Mouse (Mus musculus) heart, adult 11 months (tissue): ENCODE results near the gene Actrt2.

Experiments used
- DNase-seq: peaks from one replicate; pipeline ENCODE4 v3.0.0; 2022

The Actrt2 gene

DNA sequence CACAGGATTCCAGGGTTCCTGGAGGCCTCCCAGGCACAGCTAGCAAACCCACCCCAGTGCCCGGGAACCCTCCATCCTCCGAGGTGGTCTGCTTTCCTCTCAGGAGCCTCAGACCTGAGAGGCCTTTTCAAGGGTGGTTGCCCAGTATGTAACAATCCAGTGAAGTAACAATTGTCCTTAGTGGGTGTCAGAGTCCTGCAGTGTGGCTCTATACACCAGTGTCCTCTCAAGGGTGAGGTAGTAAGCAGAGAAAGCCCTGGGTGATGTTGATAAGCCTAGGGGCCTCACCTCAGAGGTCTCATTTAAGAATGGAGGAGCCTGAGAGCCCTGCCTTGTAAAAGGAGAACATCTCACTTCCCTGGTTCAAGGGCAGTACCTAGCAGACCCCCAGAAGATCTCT lies at the start of gene Actrt2:
Gene Actrt2, minus strand, starts transcription at position 101 of the 400 bp plus-strand sequence.
- no peak for DNase-seq

DNA sequence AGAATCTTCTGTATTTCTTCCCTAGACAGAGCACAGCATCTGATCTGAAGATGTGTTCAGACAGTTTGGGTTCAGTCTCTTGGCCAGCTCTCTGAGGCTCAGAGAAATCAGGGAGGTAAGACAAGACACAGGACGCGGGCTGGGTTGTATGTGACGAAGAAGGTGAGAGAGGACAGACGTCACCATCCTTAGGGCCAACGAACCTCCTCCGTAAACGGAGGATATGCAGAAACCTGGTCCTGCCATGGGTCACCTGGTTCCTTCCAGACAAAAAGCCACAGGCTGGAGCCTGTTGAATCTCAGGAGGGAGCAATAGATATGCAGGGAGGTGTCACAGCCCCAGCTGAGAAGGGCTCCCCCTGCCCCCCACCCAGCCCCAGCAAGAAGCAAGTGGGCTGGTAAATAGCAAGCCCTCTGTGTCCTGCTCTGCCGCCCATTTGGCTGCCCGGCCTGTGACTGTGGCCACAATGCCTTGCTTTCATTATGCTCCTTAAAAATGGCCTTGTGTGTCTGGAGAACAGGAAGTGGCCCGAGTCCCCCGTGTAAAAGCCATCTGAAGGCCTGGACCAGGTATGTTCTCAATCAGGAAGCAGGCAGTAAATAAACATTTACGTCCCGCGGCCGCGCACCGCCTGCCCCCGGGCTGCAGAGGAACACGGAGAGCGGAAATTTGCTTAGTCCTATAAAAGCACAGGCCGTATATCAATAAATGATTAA lies 41.9 kb upstream of the Actrt2 start:
- DNase-seq, result peak; percentile 79

DNA sequence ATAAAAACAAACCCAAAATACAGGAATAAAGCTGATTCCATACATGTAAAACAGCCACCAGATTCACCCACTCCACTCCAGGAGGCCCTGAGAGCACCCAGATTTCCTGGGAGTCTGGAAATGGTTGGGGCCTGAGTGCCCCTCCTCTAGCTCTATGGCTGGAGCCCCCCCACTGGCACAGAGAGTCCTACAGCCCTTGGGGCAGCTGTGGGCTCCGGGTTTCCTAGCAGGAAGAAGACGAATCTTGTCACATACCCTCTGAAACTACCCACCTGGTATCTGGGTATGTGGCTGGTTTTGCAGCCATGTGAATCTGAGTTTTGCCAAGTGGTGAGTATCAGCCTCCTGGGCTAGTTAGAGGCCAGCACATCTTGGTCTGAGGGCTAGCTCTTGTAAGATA lies 41.1 kb upstream of the Actrt2 start:
- DNase-seq, result peak; percentile 77

DNA sequence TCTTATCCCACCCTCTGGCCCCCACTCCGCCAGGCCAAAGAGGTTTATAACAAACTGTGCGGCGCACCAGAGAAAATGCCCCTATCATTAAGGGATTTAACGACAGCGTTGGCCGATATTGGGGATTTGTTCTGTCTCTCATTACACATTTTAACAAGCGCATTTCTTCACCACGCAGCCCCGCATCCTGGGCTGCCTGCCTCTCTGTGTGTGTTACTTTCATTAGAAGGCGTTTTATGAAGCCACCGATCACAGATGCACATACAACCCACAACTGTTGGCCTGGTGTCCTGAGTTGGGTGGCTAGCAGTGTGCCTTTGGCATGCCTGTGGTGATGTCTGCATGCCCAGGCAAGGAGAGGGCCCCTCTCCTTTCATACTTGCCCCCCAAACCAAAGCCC lies 40.6 kb upstream of the Actrt2 start:
- peak; percentile 79 for DNase-seq

DNA sequence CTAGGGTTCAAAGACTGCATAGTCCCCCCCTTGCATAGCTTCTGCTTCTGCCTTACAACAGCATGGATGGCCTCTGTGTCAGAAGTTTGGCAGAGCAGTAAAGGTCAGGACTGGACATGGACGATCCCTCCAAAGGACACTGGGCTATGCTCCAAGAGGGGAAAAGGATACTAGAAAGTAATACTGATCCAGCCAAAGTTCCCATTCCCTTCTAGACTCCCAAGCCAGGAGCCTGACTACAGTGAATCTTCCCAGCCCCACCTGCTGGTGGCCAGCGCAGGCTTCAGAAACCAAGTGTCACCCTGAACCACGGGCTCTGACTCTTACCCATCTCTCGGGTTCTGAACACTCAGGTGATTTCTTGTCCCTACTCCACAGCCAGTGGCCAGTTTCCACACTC lies 39.9 kb upstream of the Actrt2 start:
- DNase-seq, result peak; percentile 81

DNA sequence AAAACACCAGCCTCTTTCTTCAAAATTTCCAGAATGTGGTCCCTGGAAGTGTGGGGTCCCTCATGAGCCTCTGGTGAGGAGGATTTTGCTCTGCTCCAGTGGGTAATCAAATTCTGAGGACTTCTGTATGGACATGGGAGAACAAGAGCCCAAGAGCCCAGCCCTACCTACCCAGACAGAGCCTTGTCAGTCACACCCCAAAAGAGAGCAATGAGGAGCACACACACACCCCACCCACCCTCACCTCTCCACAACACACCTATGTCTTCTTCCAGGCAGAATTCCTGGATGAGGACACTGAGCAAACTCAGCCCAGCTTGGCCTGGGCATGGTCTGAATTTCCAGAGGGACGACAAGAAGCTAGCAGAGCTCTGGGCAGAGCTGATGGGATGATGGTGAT lies 38.8 kb upstream of the Actrt2 start:
- DNase-seq, result peak; percentile 55

DNA sequence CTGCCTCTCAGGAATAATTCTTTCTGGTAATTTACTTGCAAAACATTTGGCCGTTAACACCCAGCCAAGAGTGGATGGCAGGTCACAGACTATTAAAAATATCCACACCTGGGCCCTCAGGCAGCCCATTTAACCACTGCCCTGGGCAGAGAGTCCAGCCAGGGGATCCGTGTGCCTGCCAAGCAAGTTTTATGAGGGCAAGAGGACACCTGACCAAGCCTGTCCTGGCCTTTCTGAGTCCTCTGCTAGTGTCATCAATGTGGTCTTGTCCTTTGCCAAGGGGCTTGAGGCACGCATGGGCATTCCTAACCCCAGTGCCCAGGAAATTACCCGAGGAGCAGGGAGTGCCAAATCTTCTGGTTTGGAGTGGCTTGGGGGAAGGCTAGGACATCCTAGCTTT lies 38.0 kb upstream of the Actrt2 start:
- DNase-seq, result peak; percentile 88

DNA sequence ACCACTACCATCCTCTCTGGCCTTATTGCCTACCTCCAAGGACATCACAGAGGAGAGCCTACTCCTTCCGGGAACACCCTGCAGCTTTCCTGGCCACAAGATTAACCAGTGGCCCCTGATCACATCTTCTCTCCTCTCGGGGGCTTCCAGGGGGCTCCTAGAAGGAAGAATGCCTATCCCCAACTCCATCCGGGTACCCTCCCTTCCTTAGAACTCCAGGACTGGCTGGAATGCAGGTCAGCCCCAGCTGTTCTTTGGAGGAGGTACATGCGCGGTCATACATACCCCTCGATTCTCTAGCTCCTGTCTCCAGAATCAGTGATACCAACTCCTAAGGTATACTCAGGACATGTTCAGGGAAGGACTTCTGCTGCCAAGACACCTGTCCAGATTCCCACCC lies 37.4 kb upstream of the Actrt2 start:
- peak; percentile 49 for DNase-seq

DNA sequence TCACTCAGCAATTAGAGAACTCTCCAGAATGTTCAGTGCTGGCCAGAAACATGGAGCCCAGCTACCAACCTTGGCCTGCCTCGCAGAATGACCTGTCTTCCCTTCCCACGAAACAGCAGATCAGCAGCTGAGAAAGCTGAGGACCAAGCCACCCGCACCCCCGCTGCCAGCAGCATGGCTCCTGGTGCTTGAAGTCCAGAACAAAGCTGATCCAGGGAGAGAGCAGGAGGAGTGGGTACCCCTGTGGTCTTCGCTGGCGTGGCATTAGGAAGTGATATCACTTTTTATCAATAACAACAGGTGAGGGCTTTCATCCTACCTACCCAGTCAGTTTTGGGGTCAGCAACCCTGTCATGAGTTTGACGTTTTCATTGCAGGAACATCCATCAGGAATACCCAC lies 36.9 kb upstream of the Actrt2 start:
- peak; percentile 81 for DNase-seq

DNA sequence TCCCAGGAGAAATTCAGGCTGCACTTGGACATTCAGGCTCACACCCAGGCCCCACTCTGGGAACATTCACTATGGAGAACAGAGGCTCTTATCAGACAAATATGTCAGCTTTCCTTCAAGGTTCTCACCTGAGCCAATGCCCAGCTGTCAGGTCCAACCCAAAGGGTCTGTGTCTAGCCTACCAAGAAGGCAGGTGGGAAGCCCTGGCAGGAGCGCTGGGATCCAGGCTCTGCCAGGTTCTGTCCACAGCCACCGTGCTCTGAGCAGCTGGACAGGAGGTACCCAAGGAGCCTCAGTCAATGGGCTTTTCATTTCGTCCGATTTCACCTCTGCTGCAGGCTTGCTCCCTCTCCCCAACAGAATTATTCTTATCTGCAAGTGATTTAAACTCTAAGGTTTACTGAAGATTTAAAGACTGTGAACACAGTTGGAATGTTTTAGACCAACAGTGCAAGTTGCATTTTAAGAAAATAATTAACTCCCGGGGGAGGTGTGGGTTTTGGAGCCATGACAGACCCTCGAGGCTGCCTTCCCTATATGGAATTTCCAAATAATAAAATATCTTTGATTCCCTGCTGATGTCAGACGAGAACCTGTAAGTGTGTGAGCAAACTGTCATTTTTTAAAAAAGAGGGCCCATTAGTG lies 35.9 kb upstream of the Actrt2 start:
- DNase-seq, result peak; percentile 76

DNA sequence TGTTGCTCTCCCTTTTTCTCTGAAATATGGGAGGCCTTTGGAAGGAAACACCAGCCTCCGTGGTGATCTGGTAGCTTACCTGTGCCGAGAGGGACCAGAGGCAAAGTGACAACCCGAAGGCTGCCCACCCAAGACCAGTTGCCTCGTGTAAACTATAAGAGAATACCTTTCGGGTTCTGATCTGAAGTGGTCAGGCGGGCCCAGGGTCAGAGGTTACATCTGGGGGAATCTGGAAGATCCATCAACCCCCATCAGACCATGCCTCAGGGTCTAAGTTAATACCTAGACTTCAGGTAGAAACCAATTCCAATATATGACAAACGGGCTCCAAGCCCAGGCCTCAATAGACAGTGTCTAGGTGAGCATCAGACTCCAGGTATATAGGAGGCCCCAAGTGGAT lies 35.3 kb upstream of the Actrt2 start:
- DNase-seq, result peak; percentile 83

DNA sequence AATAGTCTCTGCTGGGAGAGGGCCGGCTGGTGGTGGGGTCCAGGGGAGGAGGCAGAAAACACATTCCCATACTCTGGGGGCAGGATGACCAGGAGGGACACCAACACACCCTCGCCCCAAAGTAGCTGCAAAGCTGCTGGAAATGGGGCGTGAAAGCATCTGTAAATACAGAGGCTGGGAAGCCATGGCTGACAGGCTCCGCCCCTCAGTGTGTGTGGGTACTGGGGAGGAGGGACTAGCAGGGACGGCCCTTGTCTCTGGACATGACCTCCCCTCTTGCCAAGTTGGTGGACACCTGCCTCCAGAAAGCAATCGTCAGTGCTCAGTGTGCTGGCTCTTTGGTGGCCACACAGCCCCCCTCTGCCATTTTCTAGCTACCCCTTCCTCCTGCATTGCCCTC lies 34.5 kb upstream of the Actrt2 start:
- DNase-seq, result peak; percentile 90

DNA sequence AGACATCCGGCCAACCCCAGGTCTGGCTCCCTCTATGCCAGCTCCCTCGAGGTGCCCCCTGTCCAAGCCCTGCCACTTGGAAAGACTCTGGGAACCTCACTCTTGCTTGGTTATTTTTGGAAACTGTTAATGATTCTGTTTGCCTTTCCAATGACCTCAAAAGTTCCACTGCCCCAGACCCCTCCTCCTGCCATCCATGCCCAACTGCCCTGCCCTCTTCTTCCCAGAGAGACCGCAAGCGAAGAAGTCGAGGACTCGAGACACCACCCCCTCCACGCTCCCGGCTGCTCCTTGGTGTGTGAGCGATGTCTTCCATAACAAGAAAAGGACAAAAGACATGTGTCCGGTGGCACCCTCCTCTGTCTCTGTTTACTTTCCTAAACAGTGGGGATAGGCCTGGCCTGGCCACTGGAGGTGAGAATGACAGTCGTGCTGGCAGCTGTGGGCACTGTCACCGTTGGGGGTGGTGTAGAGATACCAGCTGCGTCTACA lies 33.3 kb upstream of the Actrt2 start:
- peak; percentile 98 for DNase-seq

DNA sequence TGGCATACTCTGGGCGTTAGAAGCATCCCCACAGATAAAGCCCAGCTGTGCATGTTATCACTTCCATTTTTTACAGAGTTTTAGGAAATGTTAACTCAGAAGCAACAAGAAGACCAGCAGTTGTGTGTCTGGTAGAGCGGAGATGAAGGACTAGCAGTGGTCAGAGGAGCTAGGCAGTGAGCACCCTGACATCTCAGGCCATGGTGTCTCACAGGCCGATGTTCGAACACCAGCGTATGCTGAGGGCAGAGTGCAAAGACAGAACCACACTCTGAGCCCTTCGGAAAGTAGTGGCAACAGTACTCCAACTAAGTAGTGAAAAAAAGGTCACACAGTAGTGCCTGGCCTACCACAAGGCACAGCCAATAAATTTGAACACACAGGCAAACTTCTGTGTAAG lies 32.8 kb upstream of the Actrt2 start:
- DNase-seq, result no peak

DNA sequence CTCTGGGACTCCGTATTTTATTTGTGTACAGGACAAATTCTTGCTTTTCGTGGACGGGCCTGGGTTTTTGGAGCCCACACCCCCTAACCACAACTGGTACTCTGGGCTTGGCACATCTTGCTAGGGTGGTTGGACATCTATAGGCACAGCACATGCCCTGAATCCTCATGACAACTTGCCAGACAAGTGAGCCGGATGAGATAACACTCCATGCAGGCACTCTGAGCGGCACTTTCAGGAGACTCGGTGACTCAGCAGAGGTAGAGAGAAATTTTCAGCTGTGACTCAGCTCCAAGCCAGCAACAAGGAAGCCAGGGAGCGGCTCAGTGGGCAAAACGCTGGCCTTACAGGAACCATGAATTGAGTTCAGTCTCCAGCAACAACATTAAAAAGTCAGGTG lies 31.6 kb upstream of the Actrt2 start:
- DNase-seq, result peak; percentile 84

DNA sequence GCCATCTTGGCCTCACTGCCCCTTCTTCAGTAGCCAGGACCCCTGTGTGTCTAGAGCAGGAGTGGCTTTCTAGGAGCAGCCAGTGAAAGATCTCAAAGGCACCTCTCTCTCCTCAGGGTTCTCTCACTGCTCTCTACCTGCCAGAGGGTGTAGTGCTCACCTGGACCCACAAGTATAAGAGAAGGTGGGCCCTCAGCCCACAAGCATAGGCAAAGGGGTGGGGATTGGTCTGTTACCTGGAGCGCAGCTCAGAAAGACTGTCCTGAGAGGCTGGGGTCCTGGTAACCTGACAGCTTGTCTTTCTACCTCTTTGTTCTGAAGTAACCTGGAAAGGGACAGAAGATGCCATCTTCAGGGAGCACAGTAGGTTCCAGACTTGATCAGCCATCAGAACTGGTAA lies 31.0 kb upstream of the Actrt2 start:
- peak; percentile 82 for DNase-seq

DNA sequence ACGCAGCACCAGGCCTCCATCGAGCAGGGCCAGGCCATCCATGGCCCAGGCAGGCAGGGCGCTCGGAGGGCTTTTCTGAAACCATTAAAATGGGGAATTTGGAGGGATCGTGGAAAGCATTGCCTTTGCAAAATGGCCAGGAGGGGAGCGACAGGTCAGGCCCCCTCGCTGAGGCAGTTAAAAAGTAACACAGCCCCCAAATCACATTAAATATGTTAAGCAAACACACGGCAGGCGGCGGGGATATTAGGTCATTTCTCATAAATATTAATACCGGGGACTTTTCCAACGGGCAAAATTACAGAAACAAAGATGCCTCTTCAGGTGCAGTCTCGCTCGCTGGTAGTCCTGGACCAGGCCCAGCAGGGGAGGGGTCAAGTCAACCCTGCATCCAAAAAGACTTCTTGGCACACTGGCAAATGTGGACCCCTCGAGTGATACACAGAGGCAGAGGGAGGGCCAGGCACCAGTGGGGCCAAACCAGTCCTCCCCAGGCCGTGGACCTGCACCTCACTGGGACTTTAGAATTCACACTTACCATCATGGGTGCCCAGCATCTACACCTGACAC lies 30.4 kb upstream of the Actrt2 start:
- DNase-seq, result peak; percentile 83

DNA sequence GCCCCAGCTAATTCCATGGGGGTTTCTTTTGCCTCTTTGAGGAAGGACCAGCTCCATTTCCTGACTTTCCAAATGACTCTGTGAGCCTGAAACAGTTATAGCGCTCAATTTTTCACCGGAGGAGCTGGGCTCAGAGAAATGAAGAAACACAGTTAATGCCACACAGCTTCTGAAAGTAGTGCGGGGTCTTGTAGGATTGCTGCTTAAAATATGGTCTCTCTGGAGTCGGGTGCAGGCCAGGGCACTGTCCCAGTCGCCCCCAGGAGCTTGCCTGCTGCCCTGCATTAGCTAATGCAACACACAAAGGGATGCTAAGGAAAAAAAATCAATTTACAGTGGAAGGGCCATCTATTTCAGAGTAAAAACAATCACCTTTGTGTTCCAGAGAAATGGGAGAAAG lies 29.8 kb upstream of the Actrt2 start:
- DNase-seq, result peak; percentile 64

DNA sequence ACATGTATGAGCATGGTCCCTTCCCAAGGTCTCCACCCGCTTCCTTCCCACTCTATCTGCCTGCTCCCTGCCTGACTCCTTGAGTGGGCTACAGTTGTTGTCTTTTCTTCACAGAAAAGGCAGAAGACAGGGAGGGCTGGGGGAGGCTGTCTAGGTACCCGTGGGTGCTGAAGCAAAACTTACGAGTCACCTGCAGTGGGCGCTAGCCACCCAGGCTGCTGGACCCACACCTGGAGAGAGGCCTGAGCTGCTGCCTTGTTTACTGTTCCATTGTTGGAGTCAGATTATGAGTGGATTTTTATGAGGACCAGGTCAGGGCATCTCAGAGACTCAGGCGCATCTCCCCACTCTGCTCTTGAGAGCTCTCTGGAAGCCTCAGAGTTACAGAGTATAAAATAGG lies 28.9 kb upstream of the Actrt2 start:
- peak; percentile 71 for DNase-seq

DNA sequence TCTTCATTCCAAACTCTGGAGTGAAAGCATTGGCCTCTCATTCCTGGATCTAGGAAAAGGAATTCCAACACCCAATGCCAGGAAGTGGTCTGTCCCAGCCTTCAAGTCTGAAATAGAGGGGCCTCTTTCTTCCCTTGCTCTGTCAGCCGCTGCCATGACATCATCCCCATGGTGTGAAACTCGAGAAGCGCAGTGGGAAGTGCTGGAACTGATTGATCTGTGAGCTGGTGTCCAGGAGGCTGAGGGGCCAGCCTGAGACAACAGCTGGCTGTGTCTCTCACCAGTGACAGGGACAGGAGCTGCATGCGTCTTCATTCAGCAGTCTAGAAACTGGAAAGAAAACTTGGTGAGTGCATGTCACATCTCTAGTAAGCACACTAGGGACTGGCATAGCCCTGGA lies 28.5 kb upstream of the Actrt2 start:
- DNase-seq, result no peak

DNA sequence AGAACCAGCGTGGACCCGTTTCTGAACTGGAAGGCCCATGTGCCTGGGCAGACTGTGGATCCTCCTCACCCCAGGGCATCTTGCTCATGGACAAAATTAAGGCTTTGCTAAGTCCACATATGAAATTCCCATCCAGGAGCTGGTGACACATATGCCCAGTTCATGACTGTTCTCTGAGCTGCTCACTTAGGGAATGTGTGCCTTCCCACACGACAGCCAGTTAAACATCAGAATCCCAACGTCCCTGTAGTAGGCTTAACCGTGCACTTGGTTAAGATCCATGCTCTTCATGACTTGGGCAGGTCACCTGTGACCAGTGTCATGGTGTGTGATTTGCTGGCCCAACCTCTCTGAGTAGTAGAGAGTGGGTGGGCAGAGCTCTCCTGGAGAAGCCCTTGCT lies 26.7 kb upstream of the Actrt2 start:
- peak; percentile 80 for DNase-seq

DNA sequence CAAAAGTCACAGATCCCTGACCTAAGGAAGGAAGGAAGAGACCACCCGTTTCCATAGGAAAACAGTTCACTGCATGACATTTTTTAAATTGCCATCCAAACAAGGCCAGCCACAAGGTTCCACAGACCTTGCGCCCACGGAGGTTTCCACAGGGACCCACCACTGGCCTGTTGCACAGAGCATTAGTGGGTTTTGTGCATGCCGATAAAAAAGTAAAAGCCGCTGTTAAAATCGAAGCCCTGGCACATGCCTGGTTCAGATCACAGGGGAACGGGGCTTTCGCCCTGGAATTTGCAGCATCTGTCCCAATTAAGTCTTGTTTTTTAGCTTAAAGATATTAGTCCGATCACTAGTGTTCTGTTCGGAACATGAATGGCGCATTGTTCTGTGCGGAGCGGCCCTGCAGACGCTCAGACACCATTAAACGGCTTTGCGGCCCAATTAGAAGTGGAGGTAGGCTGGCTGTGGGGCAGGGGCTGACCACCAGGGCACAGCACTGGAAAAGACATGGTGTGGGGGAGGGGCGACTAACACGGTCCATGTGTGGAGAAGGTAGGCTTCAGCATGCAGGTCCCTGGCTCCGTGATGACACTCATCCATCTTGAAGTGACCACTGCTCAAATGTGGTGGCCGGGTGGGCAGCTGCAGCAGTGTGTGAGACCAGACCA lies 25.8 kb upstream of the Actrt2 start:
- DNase-seq, result peak; percentile 59

DNA sequence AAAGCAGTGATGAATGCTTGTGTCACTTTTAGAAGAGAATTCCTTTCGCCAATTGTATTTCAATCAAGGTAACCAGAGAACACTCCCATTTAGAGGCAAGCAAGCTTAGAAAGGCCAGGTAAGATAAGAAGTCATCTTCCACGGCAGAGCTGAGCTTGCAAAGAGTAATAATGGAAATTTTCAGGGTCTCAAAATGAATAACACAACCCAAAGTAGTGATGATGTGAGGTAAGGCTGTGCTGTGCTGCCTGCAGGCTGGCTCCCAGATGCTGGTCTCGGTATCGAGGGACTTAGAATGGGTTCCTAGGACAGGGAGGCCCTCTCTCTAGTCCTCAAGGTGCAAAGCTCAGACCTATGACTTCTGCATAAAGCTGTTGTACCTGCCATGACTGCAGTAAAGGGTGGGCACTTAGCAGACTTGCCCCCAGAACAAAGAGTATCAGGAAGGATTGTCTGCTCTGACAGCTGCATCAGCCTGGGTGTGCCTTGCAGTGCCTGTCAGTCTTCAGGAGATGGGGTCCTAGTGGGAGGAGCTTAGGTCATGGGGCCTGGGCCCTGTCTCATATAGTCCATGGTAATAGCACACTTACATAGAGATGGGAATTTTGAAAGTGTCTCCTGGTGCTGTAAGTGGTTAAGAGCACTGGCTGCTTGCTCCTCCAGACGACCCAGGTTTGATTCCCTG lies 15.5 kb upstream of the Actrt2 start:
- peak; percentile 58 for DNase-seq
